Mouse (Mus musculus): ENCODE measurements around the gene Crybb2. TPM values are rescaled to one million over a fixed set of nuclear protein-coding genes. Genes with fewer than 3 reads are reported as not detected.

Gene Crybb2
- polyA plus RNA-seq, 1 experiment = not detected

- Histone ChIP-seq H3K4me2 (ENCODE audit: low read depth) (no peak overlapping the region), H3K36me3 (ENCODE audit: control insufficient read depth, insufficient read depth) (no peaks in the 10 kb centered on the region), H3K79me2 (ENCODE audit: control insufficient read depth, insufficient read depth) (no peaks in the 10 kb centered on the region), H3K4me3 (no peak overlapping the region), H3ac (ENCODE audit: control insufficient read depth, insufficient read length) (no peak overlapping the region), H3K27me3 (ENCODE audit: control insufficient read depth, insufficient read depth, insufficient read length) (no peaks in the 10 kb centered on the region)
- TF ChIP-seq MYOG (IDR thresholded peaks at IDR 0.05; ENCODE audit: control insufficient read depth in 1 of 3, insufficient read depth in 1 of 3, insufficient read length in 2 of 3, low read depth in 2 of 3) (no peak), POLR2AphosphoS2 (IDR thresholded peaks at IDR 0.05; ENCODE audit: insufficient read length, low read depth) (no peak), MYOD1 (IDR thresholded peaks at IDR 0.05; ENCODE audit: control insufficient read depth in 1 of 3, insufficient read length in 2 of 3, low read depth in 2 of 3) (no peak), TCF12 (IDR thresholded peaks at IDR 0.05; ENCODE audit: insufficient read depth, poor library complexity, severe bottlenecking) (no peak), REST (IDR thresholded peaks at IDR 0.05; ENCODE audit: insufficient read depth, insufficient read length) (no peak), TCF3 (IDR thresholded peaks at IDR 0.05; ENCODE audit: insufficient read length, low read depth) (no peak), CEBPB (IDR thresholded peaks at IDR 0.05; ENCODE audit: insufficient read depth, poor library complexity, severe bottlenecking) (no peak), USF1 (IDR thresholded peaks at IDR 0.05; ENCODE audit: low read depth) (no peak), POLR2A (IDR thresholded peaks at IDR 0.05; ENCODE audit: insufficient read length, low read depth) (no peak), MAX (IDR thresholded peaks at IDR 0.05; ENCODE audit: low read depth) (no peak), SRF (IDR thresholded peaks at IDR 0.05; ENCODE audit: control insufficient read depth, insufficient read length, low read depth) (no peak)
These were observed 39.8 kb downstream of the Crybb2 start for GRCm38 (mm10) chr5:113030082-113030481.

GRCm38 (mm10) chr5:113026706-113027105 lies 43.2 kb downstream of the Crybb2 start:
- H3K27me3 ChIP-seq (ENCODE audit: control insufficient read depth, insufficient read depth, insufficient read length) = no peaks in the 10 kb centered on the region
- TF ChIP-seq MAX (IDR thresholded peaks at IDR 0.05; ENCODE audit: low read depth) = no peak
- TF ChIP-seq REST (IDR thresholded peaks at IDR 0.05; ENCODE audit: insufficient read depth, insufficient read length) = no peak
- no peak for TF ChIP-seq USF1 (IDR thresholded peaks at IDR 0.05; ENCODE audit: low read depth)
- no peak for TF ChIP-seq TCF12 (IDR thresholded peaks at IDR 0.05; ENCODE audit: insufficient read depth, poor library complexity, severe bottlenecking)
- no peak for TF ChIP-seq E2F4 (IDR thresholded peaks at IDR 0.05; ENCODE audit: insufficient read depth)
- TF ChIP-seq MYOG (IDR thresholded peaks at IDR 0.05; ENCODE audit: control insufficient read depth in 1 of 3, insufficient read depth in 1 of 3, insufficient read length in 2 of 3, low read depth in 2 of 3) = no peak
- no peak for TF ChIP-seq MYOD1 (IDR thresholded peaks at IDR 0.05; ENCODE audit: control insufficient read depth in 1 of 3, insufficient read length in 2 of 3, low read depth in 2 of 3)
- no peak for TF ChIP-seq SRF (IDR thresholded peaks at IDR 0.05; ENCODE audit: control insufficient read depth, insufficient read length, low read depth)
- no peak for TF ChIP-seq POLR2AphosphoS2 (IDR thresholded peaks at IDR 0.05; ENCODE audit: insufficient read length, low read depth)
- no peak for TF ChIP-seq TCF3 (IDR thresholded peaks at IDR 0.05; ENCODE audit: insufficient read length, low read depth)
- no peak for TF ChIP-seq CEBPB (IDR thresholded peaks at IDR 0.05; ENCODE audit: insufficient read depth, poor library complexity, severe bottlenecking)
- no peak for TF ChIP-seq POLR2A (IDR thresholded peaks at IDR 0.05; ENCODE audit: insufficient read length, low read depth)
- no peak overlapping the region for H3K4me2 ChIP-seq (ENCODE audit: low read depth)
- H3K79me2 ChIP-seq (ENCODE audit: control insufficient read depth, insufficient read depth) = no peaks in the 10 kb centered on the region
- no peaks in the 10 kb centered on the region for H3K36me3 ChIP-seq (ENCODE audit: control insufficient read depth, insufficient read depth)
- H3K4me3 ChIP-seq = no peak overlapping the region
- H3ac ChIP-seq (ENCODE audit: control insufficient read depth, insufficient read length) = no peak overlapping the region

DNA sequence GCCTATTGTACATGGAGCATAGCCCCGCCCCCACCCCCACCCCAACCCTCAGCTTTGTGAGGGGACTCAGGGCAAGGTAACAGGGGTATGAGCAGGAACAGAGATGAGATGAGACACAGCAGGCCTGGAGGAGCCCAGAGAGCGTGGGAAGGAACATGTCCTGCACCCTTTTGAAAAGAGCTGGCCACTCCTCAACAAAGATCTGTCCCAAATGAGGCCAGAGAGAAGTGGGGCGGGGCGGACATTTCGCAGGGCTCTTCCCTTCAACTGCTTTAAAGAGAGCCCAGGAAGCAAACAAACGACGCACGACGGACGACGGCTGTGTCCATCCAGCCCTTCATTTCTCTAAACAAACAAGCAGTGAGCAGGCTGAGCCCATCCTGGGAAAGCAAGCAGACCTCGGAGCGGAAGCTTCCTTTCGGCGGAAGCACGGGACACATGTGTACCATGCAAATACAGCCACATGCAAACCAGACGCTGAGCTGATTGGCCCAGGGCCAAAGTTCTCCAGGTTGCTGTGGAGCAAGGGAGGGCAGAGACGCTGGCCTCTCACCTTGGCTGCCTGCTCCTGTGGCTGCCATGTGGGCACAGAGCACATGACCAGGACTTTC lies 45.7 kb downstream of the Crybb2 start:
- TF ChIP-seq POLR2A (IDR thresholded peaks at IDR 0.05; ENCODE audit: insufficient read length, low read depth) (no peak), SRF (IDR thresholded peaks at IDR 0.05; ENCODE audit: control insufficient read depth, insufficient read length, low read depth) (no peak), TCF3 (IDR thresholded peaks at IDR 0.05; ENCODE audit: insufficient read length, low read depth) (no peak), MAX (IDR thresholded peaks at IDR 0.05; ENCODE audit: low read depth) (no peak), E2F4 (IDR thresholded peaks at IDR 0.05; ENCODE audit: insufficient read depth) (no peak), USF1 (IDR thresholded peaks at IDR 0.05; ENCODE audit: low read depth) (no peak), REST (IDR thresholded peaks at IDR 0.05; ENCODE audit: insufficient read depth, insufficient read length) (no peak), MYOG (IDR thresholded peaks at IDR 0.05; ENCODE audit: control insufficient read depth in 1 of 3, insufficient read depth in 1 of 3, insufficient read length in 2 of 3, low read depth in 2 of 3) (no peak)
- Histone ChIP-seq H3K27me3 (ENCODE audit: control insufficient read depth, insufficient read depth, insufficient read length) (no peaks in the 10 kb centered on the region), H3K79me2 (ENCODE audit: control insufficient read depth, insufficient read depth) (no peaks in the 10 kb centered on the region), H3ac (ENCODE audit: control insufficient read depth, insufficient read length) (no peak overlapping the region), H3K4me3 (no peak overlapping the region), H3K36me3 (ENCODE audit: control insufficient read depth, insufficient read depth) (no peaks in the 10 kb centered on the region), H3K4me2 (ENCODE audit: low read depth) (no peak overlapping the region)

DNA sequence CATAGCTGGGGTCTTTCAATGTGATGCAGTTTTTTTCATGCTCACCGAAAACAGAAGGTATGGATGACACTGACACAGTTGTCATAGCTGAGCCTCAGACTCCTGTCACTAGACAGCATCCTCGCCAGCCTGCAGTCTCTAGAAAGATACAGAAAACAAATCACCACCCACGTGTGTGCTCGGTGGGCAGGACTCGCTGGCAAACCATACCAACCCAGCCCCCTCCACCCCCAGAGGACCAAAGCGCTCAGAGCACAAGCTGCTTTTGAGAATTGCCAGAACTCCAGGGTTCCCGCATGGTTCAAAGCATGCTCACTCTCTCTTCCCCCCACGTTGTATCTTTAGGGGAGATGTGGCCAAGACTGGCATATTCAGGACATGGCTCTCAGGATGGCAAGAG lies 51.7 kb downstream of the Crybb2 start:
- Histone ChIP-seq H3ac (ENCODE audit: control insufficient read depth, insufficient read length) (no peak overlapping the region), H3K4me2 (ENCODE audit: low read depth) (no peak overlapping the region), H3K4me3 (no peak overlapping the region), H3K79me2 (ENCODE audit: control insufficient read depth, insufficient read depth) (no peaks in the 10 kb centered on the region), H3K27me3 (ENCODE audit: control insufficient read depth, insufficient read depth, insufficient read length) (peaks cover 22% of the 10 kb centered on the region), H3K36me3 (ENCODE audit: control insufficient read depth, insufficient read depth) (no peaks in the 10 kb centered on the region)
- no peak for TF ChIP-seq TCF3 (IDR thresholded peaks at IDR 0.05; ENCODE audit: insufficient read length, low read depth)
- TF ChIP-seq POLR2A (IDR thresholded peaks at IDR 0.05; ENCODE audit: insufficient read length, low read depth) = no peak
- TF ChIP-seq POLR2AphosphoS2 (IDR thresholded peaks at IDR 0.05; ENCODE audit: insufficient read length, low read depth) = no peak
- no peak for TF ChIP-seq E2F4 (IDR thresholded peaks at IDR 0.05; ENCODE audit: insufficient read depth)
- TF ChIP-seq MAX (IDR thresholded peaks at IDR 0.05; ENCODE audit: low read depth) = no peak
- no peak for TF ChIP-seq USF1 (IDR thresholded peaks at IDR 0.05; ENCODE audit: low read depth)
- no peak for TF ChIP-seq SRF (IDR thresholded peaks at IDR 0.05; ENCODE audit: control insufficient read depth, insufficient read length, low read depth)
- TF ChIP-seq REST (IDR thresholded peaks at IDR 0.05; ENCODE audit: insufficient read depth, insufficient read length) = no peak
- no peak for TF ChIP-seq CEBPB (IDR thresholded peaks at IDR 0.05; ENCODE audit: insufficient read depth, poor library complexity, severe bottlenecking)
- no peak for TF ChIP-seq MYOG (IDR thresholded peaks at IDR 0.05; ENCODE audit: control insufficient read depth in 1 of 3, insufficient read depth in 1 of 3, insufficient read length in 2 of 3, low read depth in 2 of 3)
- no peak for TF ChIP-seq MYOD1 (IDR thresholded peaks at IDR 0.05; ENCODE audit: control insufficient read depth in 1 of 3, insufficient read length in 2 of 3, low read depth in 2 of 3)
- no peak for TF ChIP-seq TCF12 (IDR thresholded peaks at IDR 0.05; ENCODE audit: insufficient read depth, poor library complexity, severe bottlenecking)

All from myocyte (in vitro differentiated cells).